Mouse (Mus musculus) Patski (cell line): Measurements from ENCODE around the gene Tes3-ps. TPM values are rescaled to one million over a fixed set of nuclear protein-coding genes. Genes with fewer than 3 reads are reported as not detected.

ENCODE experiments used
- ATAC-seq: fragments of 100-300 bp; one replicate; pipeline ENCODE4 v1.8.0; 2021
- CTCF ChIA-PET: fragments of 350-600 bp; sonication (Branson Sonifier 250); formaldehyde crosslinking; loops from one replicate; lab custom pipeline; 2022; ENCODE audit warnings: inconsistent platforms; lab: Charles Lee
- POLR2A ChIA-PET: fragments of 350-600 bp; sonication (Branson Sonifier 250); formaldehyde crosslinking; loops from one replicate; lab custom pipeline; 2022; ENCODE audit warnings: antibody characterized with exemption, inconsistent platforms; lab: Charles Lee
- DNase-seq: peaks from one replicate; pipeline ENCODE4 v3.0.0-alpha.2; 2011; ENCODE audit warnings: low read depth, low spot score
- H3K27me3 ChIP-seq: fragments of 371-371 bp; one replicate; pipeline ENCODE4 v1.5.1; 2021
- CTCF ChIP-seq: fragments of 100-300 bp; IDR thresholded peaks from one replicate; pipeline ENCODE4 v1.5.1; 2021
- in situ Hi-C: fragments of 300-500 bp; cut with MboI; formaldehyde crosslinking; loops from 3 replicates; pipeline ENCODE4 v1.11.1; 2018; ENCODE audit warnings: low pct_unique_long_range_greater_than_20kb, mixed read lengths
- polyA plus RNA-seq: library from polyadenylated mRNA; unstranded; gene quantifications from one replicate; pipeline ENCODE4 v1.2.3, GENCODE M21; 2021

Tes3-ps gene
- polyA plus RNA-seq, result 5.1 TPM

DNA sequence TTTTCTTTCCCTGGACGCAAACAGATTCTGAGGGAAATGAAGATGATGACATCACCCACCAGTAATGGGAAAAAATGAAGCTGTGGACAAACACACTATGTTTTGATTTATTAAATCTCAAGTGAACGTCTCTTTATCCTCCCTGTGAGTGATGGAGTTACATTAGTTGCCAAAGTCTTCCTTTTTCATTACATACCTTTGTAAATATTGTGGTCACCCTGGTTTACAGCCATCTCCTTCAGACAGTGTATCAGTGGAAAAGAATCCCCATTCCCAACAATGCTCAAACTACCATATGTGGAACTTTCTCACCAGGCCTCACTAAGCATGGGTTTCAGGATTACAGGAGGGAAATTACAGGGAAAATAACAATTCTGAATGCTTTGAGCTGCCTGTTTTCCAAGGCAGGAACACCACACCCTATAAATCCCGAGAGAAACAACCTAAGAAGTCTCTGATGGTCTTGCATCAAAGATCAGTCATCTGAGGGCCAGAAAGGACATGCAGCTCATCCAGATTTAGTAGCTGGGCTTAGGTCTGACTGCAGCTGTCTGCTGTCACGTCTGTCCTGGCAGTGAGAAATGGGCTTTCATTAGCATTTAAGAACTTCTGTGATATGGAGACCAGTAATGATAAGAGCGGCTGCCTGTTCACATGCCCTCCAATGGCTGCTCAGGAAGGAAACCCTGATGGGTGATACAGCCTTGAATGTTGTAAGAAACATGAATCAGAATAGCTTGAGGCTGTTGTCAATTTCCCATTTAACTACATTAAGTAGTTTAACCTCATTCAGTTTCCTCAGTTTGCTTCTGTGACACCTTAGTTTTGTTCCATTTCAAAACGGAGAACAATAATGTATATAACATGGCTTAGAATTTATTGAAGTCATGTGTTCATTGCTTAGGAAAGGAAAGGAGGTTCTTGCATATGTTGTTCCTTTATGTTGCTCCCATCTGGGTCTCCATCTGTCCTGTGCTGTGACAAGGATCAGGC lies at the start of gene Tes3-ps:
Tes3-ps (plus strand) TSS at position 943 of the 993 bp plus-strand sequence.
- TF ChIP-seq CTCF, result no peak
- peak; percentile 64 for DNase-seq
- in situ Hi-C loops, result no loop called here
- no peaks in the 10 kb centered on the region for H3K27me3 ChIP-seq
- CTCF ChIA-PET, result interaction anchor here (0.7 to 2.0 kb wide), 7 partner anchors 8 to 26 kb away, joined by 3 to 6 read pairs (median 3); no protein-coding TSS in a partner anchor
- POLR2A ChIA-PET, result interaction anchor here (1.7 kb wide), 1 partner anchor 15 kb away, joined by 3 read pairs; no protein-coding TSS in a partner anchor
- ATAC-seq, result peak; percentile 17

GRCm38 (mm10) chr13:49444451-49444850 lies 48.7 kb upstream of the Tes3-ps start:
- ATAC-seq, result no peak
- in situ Hi-C loops, result no loop called here

DNA sequence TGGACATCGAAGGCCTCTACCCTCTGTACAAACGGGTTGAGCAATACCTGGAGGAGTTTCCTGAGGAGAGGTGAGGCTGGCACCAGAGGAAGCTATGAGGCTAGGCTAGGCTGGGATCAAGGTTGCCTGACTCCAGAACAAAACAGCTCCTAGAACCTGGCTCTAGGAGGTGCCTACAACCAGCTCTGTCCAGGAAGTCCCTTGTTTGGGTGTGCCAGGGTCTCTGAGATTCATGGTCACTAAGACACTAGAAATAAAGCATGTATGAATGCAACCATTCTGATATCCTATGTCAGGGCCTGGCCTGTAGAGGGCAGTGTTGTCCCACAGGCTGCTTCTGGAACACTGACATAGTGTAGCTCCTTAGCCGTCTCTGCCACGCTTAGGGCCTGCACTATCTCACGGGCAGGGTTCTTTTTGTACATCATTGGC lies 43.8 kb upstream of the Tes3-ps start:
- peak; percentile 97 for TF ChIP-seq CTCF
- no peaks in the 10 kb centered on the region for H3K27me3 ChIP-seq
- POLR2A ChIA-PET, result interaction anchor here (0.7 kb wide), 1 partner anchor 209 kb away, joined by 3 read pairs; no protein-coding TSS in a partner anchor
- CTCF ChIA-PET, result interaction anchor here (0.7 to 3.0 kb wide), 20 partner anchors 9 to 203 kb away, joined by 3 to 27 read pairs (median 5); partner anchors contain the start of genes Cenpp and Nol8
- ATAC-seq (peak; percentile 82), DNase-seq (peak; percentile 30)
- in situ Hi-C loops, result no loop called here

More at GRCm38 (mm10) chr13:49444451-49444850, 48.7 kb upstream of the Tes3-ps start:
- DNase-seq, result no peak
- ChIA-PET POLR2A (no interaction called here), CTCF (interaction anchor here (3.4 kb wide), 1 partner anchor 201 kb away, joined by 10 read pairs; no protein-coding TSS in a partner anchor)
- no peak for TF ChIP-seq CTCF
- no peaks in the 10 kb centered on the region for H3K27me3 ChIP-seq

GRCm38 (mm10) chr13:49460276-49460675 lies 32.8 kb upstream of the Tes3-ps start:
- no peaks in the 10 kb centered on the region for H3K27me3 ChIP-seq
- ATAC-seq (peak; percentile 73), DNase-seq (no peak)
- TF ChIP-seq CTCF, result no peak
- ChIA-PET CTCF (interaction anchor here (1.3 to 2.2 kb wide), 3 partner anchors 8 to 184 kb away, joined by 3 to 6 read pairs (median 5); no protein-coding TSS in a partner anchor), POLR2A (no interaction called here)
- in situ Hi-C loops, result no loop called here

DNA sequence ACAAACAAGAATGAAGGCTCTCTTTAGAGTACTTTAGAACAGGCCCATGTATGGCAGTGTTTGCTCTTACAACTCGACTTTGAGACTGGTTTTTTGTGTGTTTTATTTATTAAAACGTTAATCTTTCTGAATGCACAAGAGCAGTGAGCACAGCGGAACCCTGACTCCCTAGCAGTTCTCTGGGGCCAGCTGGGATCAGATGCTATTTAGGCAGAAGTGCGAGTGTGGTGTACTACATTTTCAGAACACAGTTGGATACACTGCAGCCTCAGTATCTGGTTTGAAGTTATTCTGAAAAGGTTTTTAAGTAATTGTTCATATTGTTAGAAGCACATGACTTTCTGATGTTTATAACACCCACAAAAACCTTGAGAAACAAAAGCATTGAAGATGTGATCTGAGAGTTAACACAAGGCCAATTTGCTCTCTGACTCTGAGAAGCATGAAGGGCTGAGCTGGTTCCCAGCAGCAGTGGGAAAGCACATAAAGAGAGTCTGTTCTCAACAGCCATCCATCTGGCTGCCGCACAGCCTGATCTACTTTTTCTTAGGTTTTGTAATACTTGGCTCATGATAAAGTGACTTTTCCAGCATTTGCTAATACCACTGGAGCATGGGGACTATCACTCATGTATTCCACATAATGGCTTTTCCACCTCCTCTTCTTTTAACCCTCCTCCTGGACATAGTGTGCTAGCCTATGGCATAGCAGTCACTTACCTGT lies 32.3 kb upstream of the Tes3-ps start:
- ATAC-seq, result no peak
- in situ Hi-C loops, result no loop called here
- POLR2A ChIA-PET, result interaction anchor here (1.0 kb wide), 1 partner anchor 20 kb away, joined by 3 read pairs; no protein-coding TSS in a partner anchor
- CTCF ChIA-PET, result interaction anchor here (1.3 to 2.2 kb wide), 3 partner anchors 8 to 184 kb away, joined by 3 to 6 read pairs (median 5); no protein-coding TSS in a partner anchor
- no peak for DNase-seq
- no peaks in the 10 kb centered on the region for H3K27me3 ChIP-seq
- no peak for TF ChIP-seq CTCF

GRCm38 (mm10) chr13:49461458-49462132 lies 31.5 kb upstream of the Tes3-ps start:
- ChIA-PET POLR2A (interaction anchor here (1.0 kb wide), 1 partner anchor 20 kb away, joined by 3 read pairs; no protein-coding TSS in a partner anchor), CTCF (interaction anchor here (2.0 kb wide), 1 partner anchor 12 kb away, joined by 5 read pairs; no protein-coding TSS in a partner anchor)
- DNase-seq, result no peak
- no peak for TF ChIP-seq CTCF
- H3K27me3 ChIP-seq, result no peaks in the 10 kb centered on the region
- in situ Hi-C loops, result no loop called here
- ATAC-seq, result no peak

DNA sequence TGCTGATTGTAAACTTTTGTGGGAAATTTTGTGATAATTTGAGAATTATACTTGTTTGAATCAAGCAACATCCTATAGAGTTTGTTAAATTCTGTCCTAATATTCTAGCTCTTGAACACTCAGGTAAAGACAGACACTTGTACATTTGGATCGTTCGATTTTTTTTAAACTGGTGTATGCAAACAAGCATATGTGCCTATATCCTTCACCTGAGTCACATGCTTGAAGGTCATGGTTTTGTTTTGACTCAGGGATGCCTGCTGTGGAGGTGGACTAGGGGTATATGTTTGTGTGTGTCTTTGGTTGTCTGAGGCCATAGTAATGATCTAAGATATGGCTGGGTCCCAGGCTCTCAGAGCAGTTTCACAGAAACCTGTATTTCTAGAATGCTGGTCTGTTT lies 30.2 kb upstream of the Tes3-ps start:
- DNase-seq (no peak), ATAC-seq (no peak)
- in situ Hi-C loops, result no loop called here
- POLR2A ChIA-PET, result no interaction called here
- no peaks in the 10 kb centered on the region for H3K27me3 ChIP-seq
- CTCF ChIA-PET, result interaction anchor here (2.0 kb wide), 1 partner anchor 14 kb away, joined by 5 read pairs; no protein-coding TSS in a partner anchor
- TF ChIP-seq CTCF, result no peak

GRCm38 (mm10) chr13:49465875-49466274 lies 27.2 kb upstream of the Tes3-ps start:
- no peak for DNase-seq
- TF ChIP-seq CTCF, result no peak
- no peaks in the 10 kb centered on the region for H3K27me3 ChIP-seq
- ChIA-PET CTCF (no interaction called here), POLR2A (no interaction called here)
- in situ Hi-C loops, result no loop called here
- no peak for ATAC-seq

DNA sequence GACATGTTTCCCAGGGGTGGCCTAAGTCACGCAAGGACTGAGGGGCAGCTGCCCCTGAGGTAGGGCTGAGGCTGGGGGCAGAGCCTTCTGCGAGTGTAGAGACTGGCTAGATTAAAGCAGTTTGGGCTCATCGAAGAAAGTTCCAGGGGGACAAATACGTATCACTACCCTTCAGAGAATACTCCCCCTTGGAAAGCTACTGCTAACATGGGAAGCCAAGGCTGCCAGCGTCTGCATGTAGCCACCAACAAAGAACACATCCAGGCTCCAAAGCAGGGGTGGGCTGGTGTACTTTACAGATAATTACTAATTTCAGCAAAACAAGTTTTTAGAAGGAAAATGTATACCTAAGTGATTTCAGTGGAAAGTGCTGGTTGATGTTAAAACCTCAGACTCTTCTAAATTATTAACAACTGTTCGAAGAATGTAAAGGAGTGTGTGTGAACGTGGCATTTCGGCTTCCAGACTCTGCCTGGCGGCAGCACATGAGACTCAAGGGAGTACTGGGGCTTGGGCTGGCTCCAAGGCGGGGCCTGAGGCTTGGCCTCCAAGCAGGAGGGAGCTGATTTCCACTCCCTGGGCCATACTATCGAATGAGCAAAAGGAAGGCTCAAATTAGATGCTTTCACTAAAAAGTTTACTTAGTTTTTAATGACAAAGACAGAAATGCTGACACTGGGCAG lies 26.6 kb upstream of the Tes3-ps start:
- CTCF ChIA-PET, result interaction anchor here (3.9 kb wide), 1 partner anchor 12 kb away, joined by 21 read pairs; no protein-coding TSS in a partner anchor
- POLR2A ChIA-PET, result interaction anchor here (1.2 kb wide), 1 partner anchor 10 kb away, joined by 3 read pairs; no protein-coding TSS in a partner anchor

More for the DNA sequence above, 26.6 kb upstream of the Tes3-ps start:
- ATAC-seq, result no peak
- in situ Hi-C loops, result no loop called here
- no peak for TF ChIP-seq CTCF
- DNase-seq, result no peak
- no peaks in the 10 kb centered on the region for H3K27me3 ChIP-seq
